Mouse (Mus musculus): ENCODE data around the gene Ublcp1.

GRCm38 (mm10) chr11:44494643-44495323 is 24.5 kb upstream of the Ublcp1 start:
- TF ChIP-seq CTCF (IDR thresholded peaks at IDR 0.05; ENCODE audit: low read depth) (no peak), EP300 (IDR thresholded peaks at IDR 0.05; ENCODE audit: low read depth) (no peak; the same call in 1 of the 2 replicates)
